Mouse (Mus musculus) CD4-positive, CD25-positive, alpha-beta regulatory T cell, adult 4 months (primary cell): ENCODE results near the gene Prox2. TPM values are rescaled to one million over a fixed set of nuclear protein-coding genes. Genes with fewer than 3 reads are reported as not detected.

Experiments
- ATAC-seq: one replicate; pipeline ENCODE4 v1.8.0; 2017
- polyA plus RNA-seq, 2 experiments: library from polyadenylated mRNA; unstranded; fragments of 100-300 nt; shearing (Covaris generic); gene quantifications; one replicate each; pipeline ENCODE4 v1.2.1; 2017

Prox2 gene
- polyA plus RNA-seq, 2 experiments from 2014 or later, result 3.4 to 5.5 TPM

DNA sequence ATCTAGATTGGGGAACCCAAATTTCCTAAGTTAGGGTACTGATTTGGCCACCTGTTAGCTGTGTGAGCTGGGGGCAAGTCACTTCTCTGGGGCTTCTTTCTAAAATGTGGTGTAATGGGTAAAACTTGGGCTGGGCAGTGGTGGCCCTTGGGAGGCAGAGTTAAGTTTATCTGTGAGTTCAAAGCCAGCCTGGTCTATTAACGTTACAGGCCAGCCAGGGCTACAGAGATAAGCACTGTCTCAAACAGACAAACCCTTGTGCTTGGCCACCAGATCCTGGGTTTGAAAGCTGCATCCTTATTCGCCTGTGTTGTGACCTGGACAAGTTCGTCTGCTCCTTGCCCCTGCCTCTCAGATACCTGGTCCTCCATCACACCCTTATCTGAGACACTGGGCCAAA lies 19.4 kb downstream of the Prox2 start:
- ATAC-seq, result no peak

DNA sequence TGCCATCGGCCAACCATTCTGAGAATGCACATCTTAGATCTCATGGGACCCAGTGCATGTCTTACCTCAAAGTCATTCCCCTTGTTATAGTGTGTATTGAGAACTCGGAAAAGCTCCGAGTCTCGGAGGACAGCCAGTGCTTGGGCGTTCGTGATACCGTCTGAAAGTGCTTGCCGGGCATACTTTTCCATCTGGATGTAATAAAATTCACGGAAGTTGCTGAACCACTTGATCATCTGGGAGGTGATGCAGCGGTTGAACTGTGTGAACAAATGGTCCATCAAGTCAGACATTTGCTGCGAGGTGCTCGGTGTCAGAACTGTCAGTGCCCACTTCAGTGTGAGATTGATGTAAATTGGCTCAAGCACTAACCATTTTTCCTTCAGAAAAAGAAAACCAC lies 22.7 kb downstream of the Prox2 start:
- no peak for ATAC-seq

DNA sequence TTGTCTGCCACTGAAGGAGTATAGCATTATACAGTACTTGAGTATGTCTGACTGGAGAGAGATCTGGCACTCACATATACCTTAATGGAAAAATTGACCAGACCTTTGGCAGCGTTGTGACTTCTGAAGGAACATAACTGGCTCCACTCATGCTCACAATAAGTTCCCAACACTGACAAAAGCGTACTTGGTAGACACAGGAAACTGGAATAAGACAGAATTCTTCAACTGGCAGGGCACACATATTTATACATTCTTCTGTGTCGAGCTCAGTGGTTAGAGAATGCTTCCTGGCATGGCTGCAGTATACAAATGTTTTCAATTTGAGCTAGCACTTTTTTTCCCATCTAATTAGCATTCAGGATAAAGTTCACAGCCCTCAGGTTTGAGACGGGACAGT lies 25.6 kb downstream of the Prox2 start:
- ATAC-seq, result no peak

DNA sequence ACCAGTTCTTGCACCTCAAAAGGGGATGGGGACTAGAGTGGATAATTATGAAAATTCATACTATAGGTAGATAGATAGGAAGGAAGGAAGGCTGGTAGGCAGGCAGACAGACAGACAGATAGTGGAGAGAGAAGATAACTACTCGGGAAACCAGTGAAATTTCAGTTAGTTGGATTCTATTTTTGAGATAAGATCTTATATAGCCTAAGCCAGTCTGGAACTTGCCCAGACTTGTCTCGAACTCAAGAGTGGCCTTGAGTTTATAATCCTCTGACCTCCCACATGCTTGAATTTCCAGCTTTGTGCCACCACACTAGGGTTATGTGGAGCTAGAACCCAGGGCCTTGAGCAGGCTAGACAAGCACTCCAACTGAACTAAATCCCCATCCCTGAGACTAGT lies 26.3 kb downstream of the Prox2 start:
- ATAC-seq, result no peak

DNA sequence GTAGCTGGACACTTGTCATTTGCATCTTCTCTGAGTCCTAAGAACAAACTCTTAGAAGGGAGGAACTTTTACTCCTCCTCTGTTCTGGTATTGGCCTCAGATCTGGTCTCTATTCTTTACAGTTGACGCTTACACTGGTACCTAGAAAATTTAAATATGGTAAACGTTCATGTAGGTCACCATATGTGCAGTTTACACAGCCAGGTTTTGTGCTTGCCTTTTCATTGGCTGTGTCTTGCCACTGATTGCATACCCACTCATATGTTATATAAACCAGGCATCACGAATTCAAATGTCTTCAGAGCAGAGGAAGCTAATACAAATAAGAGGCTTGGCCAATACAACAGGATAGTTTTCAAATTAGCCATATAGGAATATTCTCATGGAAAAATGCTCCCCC lies 33.5 kb downstream of the Prox2 start:
- no peak for ATAC-seq

DNA sequence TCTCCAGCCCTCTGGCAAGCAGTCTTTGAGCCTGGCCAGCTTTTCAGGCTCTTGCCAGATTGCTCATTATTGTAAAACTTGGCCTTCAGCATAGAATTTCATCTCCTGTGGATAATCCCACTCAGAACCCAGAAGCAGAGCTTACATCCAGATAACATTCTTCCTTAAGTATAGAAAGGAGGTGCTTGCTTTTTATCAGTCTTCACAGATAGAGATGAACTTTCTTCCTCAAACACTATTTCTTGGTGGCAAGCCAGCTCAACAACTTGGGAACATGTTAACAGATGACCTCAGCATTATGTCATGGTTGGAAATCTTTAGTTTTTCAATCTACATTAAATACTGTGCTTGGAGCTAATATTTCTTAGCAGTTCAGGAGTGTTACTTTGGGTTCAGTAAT lies 39.5 kb downstream of the Prox2 start:
- no peak for ATAC-seq

DNA sequence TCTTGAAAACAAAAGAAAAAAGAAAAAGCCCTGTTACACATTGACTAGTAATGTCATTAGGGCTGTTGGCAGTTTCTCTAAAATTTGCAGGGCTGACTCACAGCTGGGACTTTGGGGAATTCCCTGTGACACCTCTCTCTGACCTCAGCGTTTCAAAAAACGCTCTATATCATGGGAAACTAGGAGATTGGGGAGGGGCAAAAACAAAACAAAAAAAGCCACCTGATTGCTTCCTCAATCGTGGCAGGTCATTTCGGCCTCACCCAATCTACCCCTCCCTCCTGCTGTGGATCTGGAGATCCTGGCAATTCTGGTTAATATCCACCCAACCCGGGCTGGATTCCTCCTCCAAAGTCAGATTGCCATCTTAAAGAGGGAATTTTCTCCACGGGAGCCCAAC lies 59.3 kb downstream of the Prox2 start:
- peak; percentile 83 for ATAC-seq

Other genes with a start within 250 kb of the Prox2 start
- gene Ltbp2, start 234.2 kb downstream of the Prox2 start, polyA plus RNA-seq, result not detected
- 100 to 1,000 TPM; 189 to 203 TPM for gene Fcf1, start 139.9 kb downstream of the Prox2 start, polyA plus RNA-seq
- gene Arel1, start 139.9 kb downstream of the Prox2 start, polyA plus RNA-seq, result 10 to 100 TPM; 28.4 to 28.7 TPM
- 10 to 100 TPM; 35.5 to 43.3 TPM for gene Ylpm1, start 114.4 kb downstream of the Prox2 start, polyA plus RNA-seq
- gene Dlst, start 74 bp upstream of the Prox2 start, polyA plus RNA-seq, result 10 to 100 TPM; 57.2 to 73.7 TPM
- under 1 TPM; 0.28 to 0.43 TPM for gene Rps6kl1, start 40.5 kb upstream of the Prox2 start, polyA plus RNA-seq
- not detected for gene Pgf, start 67.0 kb upstream of the Prox2 start, polyA plus RNA-seq
- gene Eif2b2, start 108.7 kb upstream of the Prox2 start, polyA plus RNA-seq, result 10 to 100 TPM; 67.3 to 94.7 TPM
- gene Mlh3, start 159.8 kb upstream of the Prox2 start, polyA plus RNA-seq, result 10 to 100 TPM; 11.9 to 17.2 TPM
- 10 to 100 TPM; 55.7 to 59.0 TPM for gene Acyp1, start 177.7 kb upstream of the Prox2 start, polyA plus RNA-seq
- under 1 TPM; 0.39 to 0.65 TPM for gene Zc2hc1c, start 177.8 kb upstream of the Prox2 start, polyA plus RNA-seq
- gene Nek9, start 228.6 kb upstream of the Prox2 start, polyA plus RNA-seq, result 10 to 100 TPM; 11.2 to 13.9 TPM